Mouse (Mus musculus) lung, embryonic 15.5 days (tissue): ENCODE measurements around the gene Parvb. TPM values are rescaled to one million over a fixed set of nuclear protein-coding genes. Genes with fewer than 3 reads are reported as not detected.
A peak's percentile ranks its signal among the peaks of the same experiment; 100 is the strongest.

Source experiments
- ATAC-seq: fragments of 200-750 bp; cut with Nextera tagmentation; 2 replicates; pipeline ENCODE4 v1.8.0; 2017; ENCODE audit warnings: moderate number of reproducible peaks, borderline replicate concordance; ENCODE audit not compliant: low FRiP score, low TSS enrichment; ENCODE audit errors: extremely low read depth
- H3K27ac ChIP-seq: fragments of 300-500 bp; sonication (generic); 2 replicates; pipeline ENCODE4 v1.5.1; 2015; ENCODE audit warnings: moderate library complexity, mild to moderate bottlenecking, inconsistent platforms
- H3K27me3 ChIP-seq: fragments of 300-500 bp; sonication (generic); 2 replicates; pipeline ENCODE4 v1.6.1; 2015; ENCODE audit warnings: inconsistent platforms
- H3K36me3 ChIP-seq: fragments of 300-500 bp; sonication (generic); 2 replicates; pipeline ENCODE4 v1.6.1; 2015; ENCODE audit warnings: inconsistent platforms
- H3K4me1 ChIP-seq: fragments of 300-500 bp; sonication (generic); 2 replicates; pipeline ENCODE4 v1.6.1; 2015; ENCODE audit warnings: inconsistent platforms
- H3K4me2 ChIP-seq: fragments of 300-500 bp; sonication (generic); 2 replicates; pipeline ENCODE4 v1.6.1; 2015; ENCODE audit warnings: inconsistent platforms, mild to moderate bottlenecking, moderate library complexity
- H3K4me3 ChIP-seq: fragments of 300-500 bp; sonication (generic); 2 replicates; pipeline ENCODE4 v1.5.1; 2015; ENCODE audit warnings: mild to moderate bottlenecking, inconsistent platforms
- H3K9ac ChIP-seq: fragments of 300-500 bp; sonication (generic); 2 replicates; pipeline ENCODE4 v1.6.1; 2015; ENCODE audit warnings: inconsistent platforms
- H3K9me3 ChIP-seq: fragments of 300-500 bp; sonication (generic); 2 replicates; pipeline ENCODE4 v1.6.1; 2016; ENCODE audit warnings: inconsistent platforms
- WGBS: fragments of 180-500 bp; shearing (Covaris S2); methylation state at CpG from one replicate; pipeline ENCODE4 v1.1.7; 2015; 5-methylcytosine and 5-hydroxymethylcytosine counted together
- polyA plus RNA-seq: library from polyadenylated mRNA; unstranded; fragments of >200 nt; fragmentation: Nextera tagmentation; extraction: Ambion mirVana; gene quantifications from 2 replicates; pipeline ENCODE4 v1.2.1, GENCODE M21; 2015

The Parvb gene
- polyA plus RNA-seq, 1 experiment from 2014 or later = 4.6 TPM

DNA sequence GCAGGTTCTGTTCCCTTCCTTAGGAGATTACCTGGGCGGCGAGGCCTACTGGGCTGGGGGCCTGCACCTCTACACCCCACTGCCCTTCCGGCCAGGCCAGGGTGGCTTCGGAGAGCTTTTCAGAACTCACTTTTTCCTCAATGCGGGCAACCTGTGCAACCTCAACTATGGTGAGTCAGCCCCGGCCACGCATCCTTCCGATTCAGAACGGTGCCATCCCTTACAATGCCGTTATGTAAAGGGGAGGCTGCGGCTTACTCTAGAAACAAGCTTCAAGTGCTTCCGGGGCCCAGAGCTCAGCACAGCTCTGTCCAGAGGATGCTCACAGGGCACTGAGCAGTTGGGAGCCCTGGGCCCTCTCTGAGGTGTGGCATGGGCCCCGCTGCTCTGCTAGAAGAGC, 21.4 kb upstream of the Parvb start:
- no peaks in the 10 kb centered on the region; the same call in 1 of the 2 replicates for H3K4me1 ChIP-seq
- WGBS = 91% methylated on average over 13 of the region's 13 CpGs
- no peak overlapping the region for H3K27ac ChIP-seq
- no peak for ATAC-seq
- no peak overlapping the region for H3K9ac ChIP-seq
- no peak overlapping the region for H3K4me2 ChIP-seq
- H3K27me3 ChIP-seq = no peaks in the 10 kb centered on the region
- H3K4me3 ChIP-seq = no peak overlapping the region
- H3K36me3 ChIP-seq = peaks cover 68% of the 10 kb centered on the region
- no peaks in the 10 kb centered on the region for H3K9me3 ChIP-seq

DNA sequence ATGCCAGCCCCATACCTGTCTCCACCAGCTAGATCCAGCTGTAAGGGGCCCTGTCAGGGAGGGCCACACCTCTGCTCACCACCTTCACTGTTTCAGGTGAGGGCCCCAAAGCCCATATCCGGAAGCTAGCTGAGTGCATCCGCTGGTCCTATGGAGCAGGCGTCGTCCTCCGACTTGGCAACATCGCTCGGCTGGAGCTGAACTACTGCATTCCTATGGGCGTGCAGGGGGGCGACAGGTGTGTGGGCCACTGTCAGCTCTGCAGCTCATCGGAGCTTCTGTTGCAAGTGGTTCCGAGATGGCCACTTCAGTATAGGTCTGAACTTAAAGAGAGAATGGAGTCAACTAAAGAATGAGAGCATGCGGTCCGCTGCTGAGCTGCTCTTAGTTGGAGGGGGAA, 20.9 kb upstream of the Parvb start:
- Histone ChIP-seq H3K4me3 (no peak overlapping the region), H3K27me3 (no peaks in the 10 kb centered on the region), H3K4me2 (no peak overlapping the region), H3K27ac (no peak overlapping the region), H3K4me1 (no peaks in the 10 kb centered on the region; the same call in 1 of the 2 replicates), H3K9ac (no peak overlapping the region), H3K36me3 (peaks cover 63% of the 10 kb centered on the region), H3K9me3 (no peaks in the 10 kb centered on the region)
- no peak for ATAC-seq
- 86% methylated on average over 13 of the region's 13 CpGs for WGBS

- Histone ChIP-seq H3K4me1 (no peaks in the 10 kb centered on the region; the same call in 1 of the 2 replicates), H3K27me3 (no peaks in the 10 kb centered on the region), H3K4me3 (no peak overlapping the region), H3K27ac (no peak overlapping the region), H3K9me3 (no peaks in the 10 kb centered on the region), H3K9ac (no peak overlapping the region), H3K36me3 (peaks cover 57% of the 10 kb centered on the region), H3K4me2 (no peak overlapping the region)
- ATAC-seq = no peak
- WGBS = 65% methylated on average over 4 of the region's 4 CpGs
Measured at GRCm38 (mm10) chr15:84211564-84211963, 20.3 kb upstream of the Parvb start.

DNA sequence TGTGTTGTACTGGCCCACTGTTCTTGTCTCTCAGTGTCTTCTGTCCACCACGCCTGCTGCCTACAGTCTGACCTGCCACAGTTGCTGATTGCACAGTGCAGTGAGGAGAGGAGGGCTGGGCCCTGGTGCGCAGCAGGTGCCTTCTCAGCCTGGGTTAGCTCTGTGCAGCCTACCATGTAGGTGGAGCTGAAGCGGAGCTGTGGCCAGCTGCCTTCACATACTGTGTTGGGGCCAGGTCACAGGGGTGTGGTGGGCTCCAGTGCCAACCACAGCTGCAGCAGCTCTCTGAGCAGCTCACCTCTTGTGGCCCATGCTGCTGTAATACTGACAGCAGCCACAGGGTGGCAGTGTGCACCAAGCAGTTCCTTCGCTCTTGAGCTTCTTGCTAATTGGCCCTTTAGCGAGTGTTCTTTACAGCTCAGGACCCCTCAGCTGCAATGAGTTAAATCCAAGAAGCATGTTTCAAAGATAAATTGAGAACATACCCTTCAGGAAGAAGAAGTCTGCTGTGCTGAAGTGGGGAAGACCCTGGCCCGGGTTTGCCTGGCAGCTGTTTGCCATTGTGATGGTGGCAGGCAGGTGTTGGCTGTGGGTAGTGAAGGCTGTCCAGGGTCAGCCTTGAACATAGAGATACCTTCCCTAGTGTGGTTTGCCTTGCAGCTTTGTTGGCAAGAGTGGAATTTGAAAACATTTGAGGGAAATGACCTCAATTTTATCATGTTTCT, 19.6 kb upstream of the Parvb start:
- no peaks in the 10 kb centered on the region for H3K27me3 ChIP-seq
- H3K4me1 ChIP-seq = no peaks in the 10 kb centered on the region; the same call in 1 of the 2 replicates
- ATAC-seq = 0 out of 2 replicates have a peak, but pooled peaks have one; percentile 15
- peaks cover 51% of the 10 kb centered on the region for H3K36me3 ChIP-seq
- H3K4me3 ChIP-seq = no peak overlapping the region
- 47% methylated on average over 6 of the region's 6 CpGs for WGBS
- no peak overlapping the region for H3K4me2 ChIP-seq
- no peak overlapping the region for H3K27ac ChIP-seq
- H3K9ac ChIP-seq = no peak overlapping the region
- no peaks in the 10 kb centered on the region for H3K9me3 ChIP-seq

DNA sequence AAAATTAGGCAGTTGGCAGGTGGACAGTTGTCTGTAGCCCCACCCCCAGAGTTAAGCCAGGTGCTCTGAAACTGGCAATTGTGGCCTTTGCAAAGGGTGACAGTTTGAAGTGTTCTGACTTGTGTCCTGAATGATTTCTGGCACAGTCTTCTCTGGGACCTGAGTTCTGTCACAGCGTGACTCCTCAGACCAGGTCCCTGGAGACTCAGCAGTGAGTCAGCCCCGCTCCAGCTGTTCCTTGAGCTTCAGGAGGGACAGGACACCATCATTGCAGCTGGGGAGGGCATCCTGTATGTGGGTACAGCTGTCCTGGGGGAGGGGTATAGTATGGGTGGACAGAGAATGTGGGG, 19.1 kb upstream of the Parvb start:
- H3K9me3 ChIP-seq = no peaks in the 10 kb centered on the region
- no peak overlapping the region for H3K4me2 ChIP-seq
- no peak overlapping the region for H3K9ac ChIP-seq
- ATAC-seq = no peak
- H3K27ac ChIP-seq = no peak overlapping the region
- H3K4me1 ChIP-seq = no peaks in the 10 kb centered on the region; the same call in 1 of the 2 replicates
- 95% methylated on average over 2 of the region's 2 CpGs for WGBS
- H3K27me3 ChIP-seq = no peaks in the 10 kb centered on the region
- H3K36me3 ChIP-seq = peaks cover 45% of the 10 kb centered on the region
- H3K4me3 ChIP-seq = no peak overlapping the region

- Histone ChIP-seq H3K27ac (no peak overlapping the region), H3K4me3 (no peak overlapping the region), H3K27me3 (no peaks in the 10 kb centered on the region), H3K36me3 (peaks cover 42% of the 10 kb centered on the region), H3K4me2 (no peak overlapping the region), H3K4me1 (peaks cover 4% of the 10 kb centered on the region; the same call in 1 of the 2 replicates), H3K9me3 (no peaks in the 10 kb centered on the region), H3K9ac (no peak overlapping the region)
- no peak for ATAC-seq
- WGBS = 89% methylated on average over 6 of the region's 6 CpGs
Measured at GRCm38 (mm10) chr15:84213162-84213739, 18.6 kb upstream of the Parvb start.

DNA sequence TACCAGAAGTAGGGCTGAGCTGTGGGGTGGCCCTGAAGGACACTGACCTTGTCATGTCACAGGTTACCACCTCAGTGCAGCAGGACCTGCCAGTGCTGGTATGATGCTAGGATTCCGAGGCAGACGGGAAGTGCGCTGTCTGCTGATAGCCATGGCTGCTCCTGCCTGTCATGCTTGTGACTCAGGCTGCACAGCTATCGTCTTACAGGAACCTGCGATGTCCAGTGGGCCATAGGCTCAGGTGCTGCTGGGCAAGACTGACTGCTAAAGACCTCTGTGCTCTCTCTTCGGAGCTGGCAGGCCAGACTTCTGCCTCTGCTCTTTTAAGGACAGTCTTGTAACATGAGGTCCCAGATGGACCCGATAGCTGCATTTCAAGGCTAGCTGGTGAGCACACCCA, 17.4 kb upstream of the Parvb start:
- Histone ChIP-seq H3K4me1 (peaks cover 14% of the 10 kb centered on the region), H3K4me3 (no peak overlapping the region), H3K36me3 (peaks cover 34% of the 10 kb centered on the region), H3K27me3 (no peaks in the 10 kb centered on the region), H3K4me2 (no peak overlapping the region), H3K27ac (no peak overlapping the region), H3K9ac (no peak overlapping the region), H3K9me3 (no peaks in the 10 kb centered on the region)
- ATAC-seq = no peak
- 84% methylated on average over 7 of the region's 7 CpGs for WGBS

DNA sequence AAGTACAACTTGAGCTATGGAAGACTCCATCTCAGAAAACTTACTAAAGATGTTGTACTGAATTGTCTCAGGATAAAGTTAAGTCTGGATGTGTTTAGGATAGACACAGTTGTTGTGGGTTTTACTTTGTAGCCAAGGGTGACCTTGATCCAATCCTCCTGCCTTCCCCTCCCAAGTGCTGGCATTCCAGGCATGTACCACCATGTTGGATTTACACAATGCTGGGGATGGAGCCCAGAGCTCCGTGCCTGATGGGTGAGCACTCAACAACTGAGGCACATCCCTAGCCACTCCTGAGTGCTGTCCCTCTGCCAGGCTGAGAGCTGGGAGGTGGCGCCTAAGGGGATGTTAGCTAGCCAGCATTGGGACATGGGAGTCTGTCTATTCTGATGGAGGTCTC, 16.6 kb upstream of the Parvb start:
- H3K4me1 ChIP-seq = peaks cover 14% of the 10 kb centered on the region
- no peaks in the 10 kb centered on the region for H3K9me3 ChIP-seq
- H3K27ac ChIP-seq = no peak overlapping the region
- WGBS = 59% methylated on average over 2 of the region's 2 CpGs
- H3K27me3 ChIP-seq = no peaks in the 10 kb centered on the region
- no peak for ATAC-seq
- no peak overlapping the region for H3K4me3 ChIP-seq
- H3K4me2 ChIP-seq = no peak overlapping the region
- H3K9ac ChIP-seq = no peak overlapping the region
- peaks cover 26% of the 10 kb centered on the region for H3K36me3 ChIP-seq

DNA sequence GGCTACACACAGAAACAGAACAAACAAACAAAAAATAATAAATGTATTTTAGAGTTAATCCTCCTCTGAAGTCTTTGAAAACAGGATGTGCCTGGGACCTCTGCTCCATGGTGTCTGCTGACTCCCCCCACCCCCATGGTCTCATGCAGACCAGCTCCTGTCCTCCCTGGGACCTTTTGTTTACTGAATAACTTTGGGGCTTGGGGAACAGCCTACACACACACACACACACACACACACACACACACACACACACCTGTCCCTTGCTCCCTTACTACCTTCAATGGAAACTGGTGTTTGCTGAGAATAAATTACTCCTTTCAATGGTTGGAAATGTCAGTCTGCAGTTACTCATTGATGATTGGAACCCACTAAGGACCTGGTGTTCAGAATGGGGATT, 15.8 kb upstream of the Parvb start:
- Histone ChIP-seq H3K27ac (no peak overlapping the region), H3K4me3 (no peak overlapping the region), H3K9ac (no peak overlapping the region), H3K4me1 (peaks cover 14% of the 10 kb centered on the region), H3K36me3 (peaks cover 19% of the 10 kb centered on the region), H3K9me3 (no peaks in the 10 kb centered on the region), H3K27me3 (no peaks in the 10 kb centered on the region), H3K4me2 (no peak overlapping the region)
- no peak for ATAC-seq

DNA sequence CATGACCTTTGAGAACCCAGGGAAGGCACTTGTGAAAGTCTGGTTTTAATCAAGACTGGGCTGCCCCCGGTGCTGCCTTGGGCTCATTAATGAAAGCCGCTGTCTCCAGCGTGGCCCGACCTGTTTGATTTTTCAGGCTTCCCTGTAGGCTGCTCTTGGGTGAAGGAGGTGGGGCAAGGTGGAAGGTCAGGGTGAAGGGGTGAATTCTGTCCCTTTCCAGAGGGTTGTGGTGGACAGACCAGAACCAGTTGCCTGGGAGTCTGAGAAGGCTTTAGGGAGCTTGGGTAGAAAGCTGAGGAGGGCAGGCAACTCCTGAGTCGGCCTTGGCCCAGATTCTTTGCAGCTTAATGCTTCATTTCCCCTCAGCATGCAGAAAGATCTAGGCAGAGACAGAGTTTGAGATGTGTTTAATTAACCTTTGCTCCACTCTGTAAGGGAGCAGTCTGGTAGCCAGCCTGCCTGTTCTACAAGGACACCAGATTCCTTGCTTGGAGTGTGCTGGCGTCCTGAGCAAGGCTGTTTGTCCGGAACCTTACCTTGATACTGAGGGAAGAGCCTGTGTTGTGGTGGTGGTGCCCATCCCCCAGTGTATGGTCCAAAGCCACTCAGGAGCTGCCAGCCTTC, 15.3 kb upstream of the Parvb start:
- Histone ChIP-seq H3K4me2 (no peak overlapping the region), H3K9ac (no peak overlapping the region), H3K9me3 (no peaks in the 10 kb centered on the region), H3K27ac (no peak overlapping the region), H3K4me3 (no peak overlapping the region), H3K4me1 (peaks cover 14% of the 10 kb centered on the region), H3K27me3 (no peaks in the 10 kb centered on the region), H3K36me3 (peaks cover 16% of the 10 kb centered on the region)
- WGBS = 27% methylated on average over 7 of the region's 7 CpGs
- no peak for ATAC-seq

- 27% methylated on average over 23 of the region's 23 CpGs for WGBS
- Histone ChIP-seq H3K4me3 (no peak overlapping the region), H3K9ac (no peak overlapping the region), H3K27ac (0 out of 2 replicates have a peak overlapping the region, but pooled peaks have one; percentile 46), H3K4me1 (peaks cover 14% of the 10 kb centered on the region), H3K4me2 (0 out of 2 replicates have a peak overlapping the region, but pooled peaks have one; percentile 11), H3K9me3 (no peaks in the 10 kb centered on the region), H3K36me3 (peaks cover 16% of the 10 kb centered on the region), H3K27me3 (no peaks in the 10 kb centered on the region)
- ATAC-seq = no peak
Measured at GRCm38 (mm10) chr15:84217969-84218782, 13.7 kb upstream of the Parvb start.
